Mouse (Mus musculus): ENCODE results near the gene Ugt1a10.

GRCm38 (mm10) chr1:88222216-88222615, 167.0 kb downstream of the Ugt1a10 start:
- no peak for TF ChIP-seq CTCF (IDR thresholded peaks at IDR 0.05; ENCODE audit: low read depth)
- TF ChIP-seq EP300 (IDR thresholded peaks at IDR 0.05; ENCODE audit: low read depth) = no peak
